Mouse (Mus musculus) ovary, adult 18-20 months (tissue): ENCODE data around the gene Trpv1.

Experiments used
- DNase-seq: peaks from one replicate; pipeline ENCODE4 v3.0.0; 2022; ENCODE audit warnings: low spot score, mixed read lengths

Trpv1 gene

GRCm38 (mm10) chr11:73235990-73236701 is 2.1 kb downstream of the Trpv1 start:
- peak; percentile 39 for DNase-seq

GRCm38 (mm10) chr11:73236731-73237130 is 2.6 kb downstream of the Trpv1 start:
- no peak for DNase-seq

- no peak for DNase-seq
Measured at GRCm38 (mm10) chr11:73242199-73242598, 8.1 kb downstream of the Trpv1 start.

GRCm38 (mm10) chr11:73242777-73243176 is 8.7 kb downstream of the Trpv1 start:
- no peak for DNase-seq

- DNase-seq: no peak
Measured at GRCm38 (mm10) chr11:73257362-73257945, 23.4 kb downstream of the Trpv1 start.

GRCm38 (mm10) chr11:73258664-73259063 is 24.6 kb downstream of the Trpv1 start:
- no peak for DNase-seq

- DNase-seq: no peak
Measured at GRCm38 (mm10) chr11:73260457-73260856, 26.4 kb downstream of the Trpv1 start.

GRCm38 (mm10) chr11:73261385-73261784 is 27.3 kb downstream of the Trpv1 start:
- DNase-seq: no peak

GRCm38 (mm10) chr11:73267267-73267666 is 33.2 kb downstream of the Trpv1 start, which contains the start of gene Trpv3:
Gene Trpv3, plus strand, starts transcription at chr11:73267388.
- no peak for DNase-seq

- no peak for DNase-seq
Measured at GRCm38 (mm10) chr11:73274821-73275220, 40.7 kb downstream of the Trpv1 start.

GRCm38 (mm10) chr11:73280710-73281109 is 46.6 kb downstream of the Trpv1 start:
- DNase-seq: no peak

GRCm38 (mm10) chr11:73281528-73282027 is 47.5 kb downstream of the Trpv1 start:
- peak; percentile 5 for DNase-seq

GRCm38 (mm10) chr11:73283369-73283768 is 49.3 kb downstream of the Trpv1 start:
- no peak for DNase-seq

GRCm38 (mm10) chr11:73283926-73284325 is 49.8 kb downstream of the Trpv1 start:
- no peak for DNase-seq

GRCm38 (mm10) chr11:73284351-73284750 is 50.3 kb downstream of the Trpv1 start:
- no peak for DNase-seq

GRCm38 (mm10) chr11:73289621-73290020 is 55.5 kb downstream of the Trpv1 start:
- no peak for DNase-seq

- no peak for DNase-seq
Measured at GRCm38 (mm10) chr11:73303123-73303522, 69.0 kb downstream of the Trpv1 start.
